Mouse (Mus musculus): Measurements from ENCODE around the gene Tmem59.

The Tmem59 gene

GRCm38 (mm10) chr4:107181866-107182265 is 3.7 kb downstream of the Tmem59 start:
- no peak for DNase-seq

GRCm38 (mm10) chr4:107182796-107183195 is 4.6 kb downstream of the Tmem59 start:
- no peak for DNase-seq

- no peak for DNase-seq
Observed at GRCm38 (mm10) chr4:107183203-107183602, 5.0 kb downstream of the Tmem59 start.

- DNase-seq: no peak
Observed at GRCm38 (mm10) chr4:107185703-107186102, 7.5 kb downstream of the Tmem59 start.

GRCm38 (mm10) chr4:107193841-107194240 is 15.6 kb downstream of the Tmem59 start:
- no peak for DNase-seq

- no peak for DNase-seq
Observed at GRCm38 (mm10) chr4:107196454-107196853, 18.3 kb downstream of the Tmem59 start.

GRCm38 (mm10) chr4:107198072-107198471 is 19.9 kb downstream of the Tmem59 start:
- DNase-seq: no peak

GRCm38 (mm10) chr4:107201779-107202178 is 23.6 kb downstream of the Tmem59 start:
- DNase-seq: peak; percentile 38

GRCm38 (mm10) chr4:107203001-107203400 is 24.8 kb downstream of the Tmem59 start:
- DNase-seq: peak; percentile 22

- no peak for DNase-seq
Observed at GRCm38 (mm10) chr4:107207016-107207415, 28.8 kb downstream of the Tmem59 start.

GRCm38 (mm10) chr4:107208880-107209279 is 30.7 kb downstream of the Tmem59 start, which contains the start of gene Ldlrad1:
Ldlrad1 (plus strand) TSS chr4:107209180.
- no peak for DNase-seq

- DNase-seq: no peak
Observed at GRCm38 (mm10) chr4:107210483-107211097, 32.4 kb downstream of the Tmem59 start.

- no peak for DNase-seq
Observed at GRCm38 (mm10) chr4:107211465-107211864, 33.3 kb downstream of the Tmem59 start.

- no peak for DNase-seq
Observed at GRCm38 (mm10) chr4:107211936-107212335, 33.7 kb downstream of the Tmem59 start.

GRCm38 (mm10) chr4:107213279-107214011 is 35.2 kb downstream of the Tmem59 start:
- no peak for DNase-seq

- DNase-seq: no peak
Observed at GRCm38 (mm10) chr4:107217574-107217973, 39.4 kb downstream of the Tmem59 start.

GRCm38 (mm10) chr4:107221524-107221923 is 43.3 kb downstream of the Tmem59 start:
- DNase-seq: no peak

- no peak for DNase-seq
Observed at GRCm38 (mm10) chr4:107223225-107224204, 45.3 kb downstream of the Tmem59 start.

GRCm38 (mm10) chr4:107226313-107226712 is 48.1 kb downstream of the Tmem59 start:
- DNase-seq: no peak

GRCm38 (mm10) chr4:107232219-107232618 is 54.0 kb downstream of the Tmem59 start:
- no peak for DNase-seq

- no peak for DNase-seq
Observed at GRCm38 (mm10) chr4:107238253-107238652, 60.1 kb downstream of the Tmem59 start.

- DNase-seq: no peak
Observed at GRCm38 (mm10) chr4:107240196-107240595, 62.0 kb downstream of the Tmem59 start.
